Mouse (Mus musculus): ENCODE measurements around the gene Znrf3. TPM values are rescaled to one million over a fixed set of nuclear protein-coding genes. Genes with fewer than 3 reads are reported as not detected.
A peak's percentile ranks its signal among the peaks of the same experiment; 100 is the strongest.

The Znrf3 gene
- polyA plus RNA-seq, 1 experiment from 2014 or later = 5.4 TPM

DNA sequence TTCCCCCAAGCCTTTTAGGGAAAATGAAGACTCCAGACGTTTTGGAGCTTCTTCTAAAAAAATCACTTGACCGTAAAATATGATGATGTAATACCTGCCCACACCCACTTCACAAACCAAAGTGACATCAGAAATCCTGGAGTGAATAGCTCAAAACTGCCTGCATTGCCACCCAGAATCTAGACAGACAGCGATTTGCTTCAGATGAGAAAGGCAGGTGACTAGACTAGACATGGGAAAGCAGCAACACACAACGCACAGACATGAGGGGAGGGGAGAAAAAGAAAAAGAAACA is 172.6 kb downstream of the Znrf3 start:
- 66% methylated on average over 4 of the region's 4 CpGs for WGBS (ENCODE audit: insufficient replicate concordance)
- Histone ChIP-seq H3K4me1 (no peaks in the 10 kb centered on the region), H3K27ac (no peak overlapping the region), H3K4me3 (no peak overlapping the region), H3K9ac (no peak overlapping the region), H3K4me2 (no peak overlapping the region), H3K9me3 (replicated peaks) (no peaks in the 10 kb centered on the region), H3K36me3 (no peaks in the 10 kb centered on the region), H3K27me3 (replicated peaks) (no peaks in the 10 kb centered on the region)
- no peak for ATAC-seq

DNA sequence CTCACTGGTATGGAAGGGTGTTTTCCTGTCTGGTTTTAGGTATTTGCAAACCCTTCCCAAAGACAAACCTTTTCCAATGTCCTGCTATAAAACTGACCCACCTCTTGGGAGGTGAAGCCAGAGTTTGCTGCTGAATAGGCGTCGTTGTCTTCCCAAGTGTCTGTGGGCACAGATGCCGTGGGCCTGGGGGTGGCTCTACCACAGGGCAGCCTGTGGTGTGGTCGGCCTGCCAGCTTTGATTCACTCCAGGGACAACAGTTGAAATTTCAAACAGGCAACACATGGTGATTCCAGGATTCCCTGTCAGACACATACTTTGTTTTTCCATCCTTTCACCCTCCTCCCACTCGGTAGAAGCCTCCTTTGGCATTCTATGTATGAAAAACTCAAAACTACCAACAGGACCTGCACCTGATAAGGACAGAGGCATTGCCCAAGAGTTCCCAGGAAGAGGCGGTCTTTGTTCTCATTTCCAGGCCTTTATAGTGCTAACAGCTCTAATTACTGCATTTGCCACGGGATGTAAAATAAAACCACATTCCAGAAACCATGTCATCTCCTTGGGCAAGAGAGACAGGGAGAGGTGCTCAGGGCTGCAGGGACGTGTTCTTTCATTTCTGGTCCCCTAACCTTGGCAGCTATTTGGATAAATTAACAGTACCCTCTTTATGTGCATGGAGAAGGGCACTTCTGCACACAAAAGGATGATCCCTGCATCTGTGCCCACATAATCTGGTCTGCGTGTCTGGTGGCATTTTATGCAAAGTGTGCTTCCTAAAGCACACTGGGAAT is 173.2 kb downstream of the Znrf3 start:
- Histone ChIP-seq H3K4me1 (no peaks in the 10 kb centered on the region), H3K36me3 (no peaks in the 10 kb centered on the region), H3K9me3 (replicated peaks) (no peaks in the 10 kb centered on the region), H3K4me2 (no peak overlapping the region), H3K4me3 (no peak overlapping the region), H3K27me3 (replicated peaks) (no peaks in the 10 kb centered on the region), H3K9ac (no peak overlapping the region), H3K27ac (no peak overlapping the region)
- no peak for ATAC-seq
- WGBS (ENCODE audit: insufficient replicate concordance) = 62% methylated on average over 9 of the region's 9 CpGs

DNA sequence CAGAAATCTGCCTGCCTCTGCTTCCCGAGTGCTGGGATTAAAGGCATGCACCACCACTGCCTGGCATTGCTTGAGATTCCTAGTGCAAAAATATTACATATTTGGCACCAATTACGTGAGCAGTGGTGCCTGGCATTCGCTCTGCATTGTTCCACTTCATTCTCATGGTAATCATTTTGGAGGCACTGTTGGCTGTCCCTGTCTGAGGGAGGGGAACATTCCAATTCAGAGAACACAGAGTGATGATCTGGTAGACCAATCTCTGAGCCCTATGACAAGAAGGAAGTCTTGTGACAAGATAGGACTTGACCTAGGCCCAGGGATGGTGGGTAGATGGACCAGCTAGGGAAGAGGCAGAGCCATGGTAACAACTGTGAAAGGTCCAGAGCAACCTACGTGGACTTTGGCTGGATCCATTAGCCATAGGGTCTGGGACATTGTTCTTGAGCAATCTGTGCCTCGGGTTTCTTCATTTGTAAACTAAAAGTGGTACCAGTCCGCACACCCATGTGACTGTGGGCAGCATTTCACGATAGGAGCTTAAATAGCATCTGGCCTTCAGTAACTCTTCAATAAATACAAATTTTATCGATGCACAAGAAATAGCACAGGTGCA is 174.7 kb downstream of the Znrf3 start:
- Histone ChIP-seq H3K4me1 (no peaks in the 10 kb centered on the region), H3K27ac (no peak overlapping the region), H3K27me3 (replicated peaks) (no peaks in the 10 kb centered on the region; the same call in 1 of the 2 replicates), H3K4me3 (no peak overlapping the region), H3K9ac (no peak overlapping the region), H3K9me3 (replicated peaks) (no peaks in the 10 kb centered on the region), H3K36me3 (no peaks in the 10 kb centered on the region), H3K4me2 (no peak overlapping the region)
- ATAC-seq = no peak
- 67% methylated on average over 8 of the region's 8 CpGs for WGBS (ENCODE audit: insufficient replicate concordance)

DNA sequence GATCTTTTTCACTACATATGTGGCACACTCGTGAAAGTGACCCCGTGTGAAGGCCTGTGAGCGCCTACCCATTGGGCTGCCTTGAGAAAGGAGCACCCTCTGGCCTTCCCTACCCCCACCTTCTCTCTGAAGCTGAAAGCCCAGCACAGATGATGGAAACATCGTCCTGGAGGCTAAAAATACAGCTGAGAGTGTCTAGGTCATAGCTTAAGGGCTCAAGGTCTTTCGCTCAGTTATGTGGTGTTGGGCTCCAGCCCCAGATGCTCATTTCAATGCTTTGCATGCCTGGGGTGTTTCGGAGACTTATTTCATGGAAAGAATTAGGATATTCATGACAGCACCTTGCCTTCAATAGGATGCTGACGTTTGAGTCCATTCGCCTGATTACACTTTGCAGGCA is 178.9 kb downstream of the Znrf3 start:
- H3K27me3 ChIP-seq (replicated peaks) = peaks cover 12% of the 10 kb centered on the region
- H3K4me2 ChIP-seq = no peak overlapping the region
- H3K9ac ChIP-seq = no peak overlapping the region
- peaks cover 21% of the 10 kb centered on the region for H3K4me1 ChIP-seq
- no peaks in the 10 kb centered on the region for H3K36me3 ChIP-seq
- no peak overlapping the region for H3K27ac ChIP-seq
- no peak overlapping the region for H3K4me3 ChIP-seq
- ATAC-seq = no peak
- 63% methylated on average over 8 of the region's 8 CpGs for WGBS (ENCODE audit: insufficient replicate concordance)
- H3K9me3 ChIP-seq (replicated peaks) = no peaks in the 10 kb centered on the region

DNA sequence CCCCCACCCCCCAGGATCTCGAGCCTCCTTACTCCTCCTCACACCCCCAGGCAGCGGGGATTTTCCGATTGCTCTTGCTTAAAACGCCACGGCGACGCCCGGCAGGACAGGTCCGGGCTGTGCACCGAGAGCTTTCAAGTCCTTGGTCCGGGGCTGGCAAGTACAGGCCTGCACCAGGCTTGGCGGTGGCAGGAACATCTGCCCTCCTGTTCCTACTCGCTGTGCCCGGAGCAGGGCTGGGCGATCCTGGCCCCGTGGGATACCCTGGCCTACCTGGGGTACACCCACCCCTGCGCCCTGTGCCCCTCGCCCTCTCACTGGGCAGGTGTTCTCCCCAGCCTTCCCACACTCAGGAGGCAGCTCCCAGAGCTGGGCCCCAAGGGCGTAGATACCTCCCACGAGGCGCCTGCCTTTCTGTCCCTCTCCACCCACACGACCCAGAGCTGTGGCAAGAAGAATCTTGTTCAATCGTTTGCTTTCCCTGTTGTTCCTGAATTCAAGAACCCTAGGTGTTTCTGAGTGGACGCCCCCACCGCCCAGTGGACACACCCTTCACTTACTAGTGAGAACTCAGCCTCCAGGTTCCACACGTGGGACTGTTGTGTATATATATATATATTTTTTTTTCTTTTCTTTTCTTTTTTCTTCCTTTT is 181.4 kb downstream of the Znrf3 start:
- H3K9ac ChIP-seq = no peak overlapping the region
- no peak for ATAC-seq
- 57% methylated on average over 26 of the region's 26 CpGs for WGBS (ENCODE audit: insufficient replicate concordance)

DNA sequence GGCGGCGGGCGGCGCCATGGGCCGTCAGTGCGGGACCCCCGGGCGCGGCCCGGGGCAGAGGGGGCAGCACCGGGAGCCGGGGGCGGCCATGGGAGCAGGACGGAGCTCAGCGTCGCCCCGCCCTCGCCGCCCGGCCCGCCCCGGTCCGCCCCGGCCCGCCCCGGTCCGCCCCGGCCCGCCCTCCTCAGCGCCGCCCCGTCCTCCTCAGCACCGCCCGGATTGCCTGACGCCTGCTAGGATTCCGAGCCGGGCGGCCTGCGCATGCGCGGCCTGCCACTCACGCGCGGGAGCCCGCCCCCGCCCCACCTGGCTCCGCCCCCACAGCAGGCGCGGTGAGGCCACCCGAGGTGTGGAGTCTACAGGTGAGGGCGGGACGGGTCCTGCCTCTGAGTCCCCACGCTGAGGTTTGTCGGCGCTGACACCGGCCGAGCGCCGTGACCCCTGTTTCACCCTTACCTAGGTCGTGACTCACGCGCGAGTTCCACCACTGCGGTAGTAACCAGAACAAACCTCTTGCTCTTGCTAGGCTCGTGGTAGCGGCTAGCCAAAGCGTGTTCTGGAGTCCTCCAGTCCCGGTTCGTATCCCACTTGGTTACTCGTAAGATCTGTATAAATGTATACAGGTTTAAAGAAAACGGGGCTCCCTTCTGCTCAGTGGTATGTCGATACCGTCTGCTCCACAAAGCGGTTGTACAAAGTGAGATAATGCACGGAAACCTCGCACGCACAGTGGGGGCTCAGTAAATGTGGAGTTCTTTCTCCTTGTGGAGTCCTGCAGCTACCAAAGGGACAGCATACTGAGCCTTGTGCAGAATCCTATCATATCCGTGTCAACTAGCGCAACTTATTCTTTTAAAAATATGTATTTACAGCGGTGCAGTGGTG is 182.9 kb downstream of the Znrf3 start, which contains the start of gene Kremen1:
Kremen1 (minus strand) TSS at position 51 of the 885 bp plus-strand sequence.
- 2% methylated on average over 56 of the region's 80 CpGs for WGBS (ENCODE audit: insufficient replicate concordance)
- H3K36me3 ChIP-seq = no peaks in the 10 kb centered on the region
- ATAC-seq = peak; percentile 99

More for the DNA sequence above, 181.4 kb downstream of the Znrf3 start:
- Histone ChIP-seq H3K27me3 (replicated peaks) (peaks cover 28% of the 10 kb centered on the region), H3K4me2 (no peak overlapping the region), H3K4me3 (no peak overlapping the region), H3K4me1 (peaks cover 25% of the 10 kb centered on the region), H3K9me3 (replicated peaks) (no peaks in the 10 kb centered on the region), H3K27ac (no peak overlapping the region), H3K36me3 (no peaks in the 10 kb centered on the region)

DNA sequence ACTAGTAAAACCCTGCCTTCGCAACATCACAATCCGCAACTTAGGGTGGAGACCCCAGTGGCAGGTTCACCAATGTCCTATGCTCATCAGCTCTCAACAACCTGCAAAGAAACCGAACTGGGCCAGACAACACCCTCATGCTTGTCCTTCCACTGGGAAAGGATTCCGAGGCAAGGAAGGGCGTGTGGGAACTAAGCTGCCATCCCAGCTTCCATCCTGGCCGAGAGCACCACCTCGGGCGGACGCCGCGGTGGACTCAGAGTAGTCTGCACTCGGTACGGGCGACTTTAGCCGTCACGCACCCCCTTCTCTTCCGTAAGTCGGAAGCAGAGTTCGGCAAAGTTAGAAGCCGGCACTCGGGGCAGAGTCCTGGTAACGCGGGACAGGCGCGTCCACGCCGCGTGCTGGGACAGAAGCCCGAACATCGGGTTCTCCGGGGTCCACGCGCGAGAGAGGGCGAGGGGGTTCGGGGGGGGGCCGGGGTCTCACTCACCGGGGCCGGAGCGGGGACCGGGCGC is 183.6 kb downstream of the Znrf3 start:
- Histone ChIP-seq H3K4me2 (peak overlapping the region; percentile 99), H3K4me3 (peak overlapping the region; percentile 91), H3K27ac (no peak overlapping the region), H3K9ac (peak overlapping the region; percentile 82), H3K27me3 (replicated peaks) (peaks cover 28% of the 10 kb centered on the region), H3K9me3 (replicated peaks) (no peaks in the 10 kb centered on the region), H3K4me1 (peaks cover 27% of the 10 kb centered on the region), H3K36me3 (no peaks in the 10 kb centered on the region)
- peak; percentile 8; the same call in 1 of the 2 replicates for ATAC-seq
- 1% methylated on average over 42 of the region's 42 CpGs for WGBS (ENCODE audit: insufficient replicate concordance)

More for the DNA sequence above, 182.9 kb downstream of the Znrf3 start, which contains the start of gene Kremen1:
- peaks cover 28% of the 10 kb centered on the region for H3K27me3 ChIP-seq (replicated peaks)
- peak within 1 kb of the TSS; percentile 82 for H3K9ac ChIP-seq
- no peaks in the 10 kb centered on the region for H3K9me3 ChIP-seq (replicated peaks)
- peak within 1 kb of the TSS; percentile 91 for H3K4me3 ChIP-seq
- peak within 1 kb of the TSS; percentile 99 for H3K4me2 ChIP-seq
- peaks cover 25% of the 10 kb centered on the region for H3K4me1 ChIP-seq
- peak within 1 kb of the TSS; percentile 32; the same call in 1 of the 2 replicates for H3K27ac ChIP-seq

DNA sequence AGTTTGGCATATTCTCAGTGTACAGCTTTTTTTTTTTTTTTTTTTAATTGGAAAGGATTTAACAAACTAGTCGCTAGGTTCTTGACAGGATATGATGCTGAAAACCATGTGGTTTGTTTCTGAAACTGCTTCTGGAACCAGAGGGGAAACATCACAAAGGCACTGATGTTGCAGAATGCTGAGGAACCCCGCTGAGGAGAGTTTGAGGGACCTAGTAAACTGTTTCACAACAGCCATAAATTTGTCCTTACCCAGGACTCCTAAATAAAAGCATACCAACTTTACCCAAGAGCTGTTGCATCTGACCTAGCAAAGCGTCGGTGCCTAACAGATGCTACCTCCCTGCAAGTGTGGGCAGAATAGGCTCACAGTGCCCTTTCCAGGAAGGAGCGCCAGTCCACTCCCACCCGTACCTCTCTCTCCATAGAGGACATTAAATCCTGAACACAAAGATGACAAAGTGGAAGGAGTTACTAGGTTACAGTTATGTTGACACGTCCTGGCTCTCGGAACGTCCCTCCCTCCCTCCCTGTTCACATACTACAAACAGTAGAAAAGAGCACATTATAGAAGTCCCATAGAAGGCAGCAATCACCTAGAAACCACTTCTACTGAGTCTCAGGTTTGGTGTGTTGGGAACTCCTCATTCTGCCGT is 184.6 kb downstream of the Znrf3 start:
- Histone ChIP-seq H3K4me3 (peak overlapping the region; percentile 91; the same call in 1 of the 2 replicates), H3K27me3 (replicated peaks) (peaks cover 28% of the 10 kb centered on the region), H3K27ac (no peak overlapping the region), H3K9me3 (replicated peaks) (no peaks in the 10 kb centered on the region), H3K9ac (no peak overlapping the region), H3K36me3 (no peaks in the 10 kb centered on the region), H3K4me1 (peaks cover 27% of the 10 kb centered on the region), H3K4me2 (0 out of 2 replicates have a peak overlapping the region, but pooled peaks have one; percentile 99)
- WGBS (ENCODE audit: insufficient replicate concordance) = 70% methylated on average over 10 of the region's 10 CpGs
- ATAC-seq = no peak

DNA sequence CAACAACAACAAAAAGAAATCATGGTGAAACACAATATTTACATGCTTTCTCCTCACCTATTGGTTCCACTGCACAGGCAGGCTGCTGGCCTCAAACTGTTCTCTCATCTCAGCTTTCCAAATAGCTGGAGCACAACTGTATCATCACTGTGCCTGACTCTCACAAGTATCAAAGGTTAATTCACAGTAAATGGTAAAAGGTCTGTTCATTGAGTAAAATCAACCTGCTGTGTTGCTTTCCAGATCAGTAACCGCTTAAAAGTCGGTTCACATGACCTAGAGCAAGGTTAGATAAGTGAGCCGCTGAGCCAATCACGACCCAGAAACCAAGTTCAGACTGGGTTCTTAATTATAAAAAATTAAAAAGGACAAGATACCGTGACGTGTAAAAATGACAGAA is 186.6 kb downstream of the Znrf3 start:
- no peaks in the 10 kb centered on the region for H3K36me3 ChIP-seq
- 78% methylated on average over 6 of the region's 6 CpGs for WGBS (ENCODE audit: insufficient replicate concordance)
- ATAC-seq = no peak
- H3K4me2 ChIP-seq = no peak overlapping the region
- H3K27ac ChIP-seq = no peak overlapping the region
- peaks cover 34% of the 10 kb centered on the region for H3K4me1 ChIP-seq
- no peak overlapping the region for H3K4me3 ChIP-seq
- H3K9me3 ChIP-seq (replicated peaks) = no peaks in the 10 kb centered on the region
- H3K9ac ChIP-seq = no peak overlapping the region
- H3K27me3 ChIP-seq (replicated peaks) = peaks cover 25% of the 10 kb centered on the region

DNA sequence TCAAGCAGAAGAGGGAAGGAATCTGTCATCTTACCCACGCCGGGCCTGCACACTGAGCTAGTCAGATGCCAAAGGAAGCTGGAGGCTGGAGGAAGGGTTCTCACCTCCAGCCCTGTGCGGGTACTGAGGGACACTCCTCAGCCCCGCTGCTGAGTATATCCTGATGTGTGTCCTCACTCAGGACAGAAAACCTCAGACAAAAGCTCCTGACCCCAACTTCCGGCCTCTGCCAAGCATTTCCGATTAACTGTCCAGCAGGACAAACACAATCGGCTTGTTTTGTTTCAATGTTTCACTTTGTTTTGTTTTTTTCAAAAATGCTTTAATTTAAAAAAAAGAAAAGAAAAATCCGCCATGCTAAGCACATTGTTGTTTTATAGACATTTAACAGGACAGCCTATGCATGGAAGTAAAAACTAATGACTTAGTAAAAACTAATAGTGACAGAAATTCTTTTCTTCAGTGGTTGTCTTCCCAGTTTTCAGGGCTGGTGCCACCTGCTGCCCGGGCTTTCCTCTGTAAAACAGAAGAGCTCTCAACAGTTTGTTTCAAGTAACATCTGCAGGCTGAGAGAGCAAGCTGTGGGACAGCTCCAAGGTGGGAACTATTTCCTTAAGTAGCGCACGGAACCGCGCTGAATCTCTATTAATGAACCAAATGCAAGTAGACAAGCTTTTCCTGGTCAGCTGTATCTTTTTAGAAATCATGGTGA is 187.3 kb downstream of the Znrf3 start:
- H3K4me2 ChIP-seq = no peak overlapping the region
- H3K9ac ChIP-seq = no peak overlapping the region
- H3K4me3 ChIP-seq = no peak overlapping the region
- no peaks in the 10 kb centered on the region for H3K36me3 ChIP-seq
- no peaks in the 10 kb centered on the region for H3K9me3 ChIP-seq (replicated peaks)
- no peak for ATAC-seq
- H3K27ac ChIP-seq = no peak overlapping the region
- WGBS (ENCODE audit: insufficient replicate concordance) = 61% methylated on average over 13 of the region's 13 CpGs
- H3K27me3 ChIP-seq (replicated peaks) = peaks cover 22% of the 10 kb centered on the region
- H3K4me1 ChIP-seq = peaks cover 33% of the 10 kb centered on the region

All from liver, embryonic 12.5 days (tissue).